Mouse (Mus musculus): ENCODE data around the gene Alpk3. TPM values are rescaled to one million over a fixed set of nuclear protein-coding genes. Genes with fewer than 3 reads are reported as not detected.
"Not testable (repeated sequence)": the region's sequence is repeated elsewhere in the genome, so short reads cannot be mapped to it uniquely, and the experiment has no call there.

The Alpk3 gene
- polyA plus RNA-seq, 1 experiment from 2014 or later, result 3.1 TPM

DNA sequence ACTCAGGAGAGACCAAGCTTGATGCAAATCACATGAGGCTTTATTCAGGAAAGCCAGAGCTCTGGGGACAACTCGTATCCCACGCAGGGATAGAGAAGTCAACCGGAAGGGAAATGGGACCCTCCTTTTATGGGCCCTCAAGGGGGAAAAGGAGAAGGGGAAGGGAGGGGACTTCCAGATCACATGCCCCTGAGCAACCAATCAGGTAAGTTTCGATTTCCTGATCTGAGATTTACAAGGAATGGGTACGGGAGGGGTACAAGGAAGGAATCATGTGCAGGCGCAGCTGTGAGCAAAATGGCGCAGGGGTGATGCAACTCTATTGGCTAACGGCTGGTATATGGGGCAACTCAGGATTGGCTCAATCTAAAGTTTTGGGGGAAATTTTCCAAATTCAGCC, 93.8 kb downstream of the Alpk3 start:
- Histone ChIP-seq H3K4me3 (replicated peaks) (no peak overlapping the region), H3K36me3 (no peaks in the 10 kb centered on the region), H3K27ac (replicated peaks) (no peak overlapping the region), H3K9me3 (replicated peaks) (no peaks in the 10 kb centered on the region), H3K4me1 (no peaks in the 10 kb centered on the region), H3K4me2 (replicated peaks) (no peak overlapping the region), H3K27me3 (no peaks in the 10 kb centered on the region), H3K9ac (no peak overlapping the region)
- no peak for ATAC-seq (ENCODE audit: insufficient number of reproducible peaks, low FRiP score, low TSS enrichment, low read depth)
- 95% methylated on average over 8 of the region's 8 CpGs for WGBS

- H3K4me1 ChIP-seq, result no peaks in the 10 kb centered on the region
- no peak overlapping the region for H3K27ac ChIP-seq (replicated peaks)
- no peak overlapping the region for H3K4me2 ChIP-seq (replicated peaks)
- no peaks in the 10 kb centered on the region for H3K27me3 ChIP-seq
- WGBS, result 93% methylated on average over 10 of the region's 10 CpGs
- no peak for ATAC-seq (ENCODE audit: insufficient number of reproducible peaks, low FRiP score, low TSS enrichment, low read depth)
- H3K9me3 ChIP-seq (replicated peaks), result no peaks in the 10 kb centered on the region
- H3K4me3 ChIP-seq (replicated peaks), result no peak overlapping the region
- H3K36me3 ChIP-seq, result no peaks in the 10 kb centered on the region
- no peak overlapping the region for H3K9ac ChIP-seq
These were observed 94.9 kb downstream of the Alpk3 start for GRCm38 (mm10) chr7:81152306-81152705.

DNA sequence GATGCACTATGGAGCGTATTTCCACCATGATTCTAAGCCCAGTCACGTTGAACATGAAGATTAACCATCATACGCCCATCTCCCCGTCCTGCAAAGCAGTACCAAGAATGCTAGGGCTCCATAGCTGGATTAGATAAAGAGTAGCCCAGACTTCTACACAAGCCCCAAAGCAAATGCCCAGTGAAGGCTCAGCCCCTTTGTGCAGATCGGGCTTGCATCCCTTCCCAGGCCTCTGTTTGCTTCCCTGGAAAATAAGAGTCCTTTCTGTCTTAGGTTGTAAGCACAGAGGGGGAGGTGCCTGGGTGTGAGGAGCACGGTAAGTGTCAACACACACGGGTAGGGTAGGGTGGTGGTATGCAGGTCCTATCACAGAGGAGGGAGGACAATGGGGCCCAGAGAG, 95.4 kb downstream of the Alpk3 start:
- Histone ChIP-seq H3K4me1 (no peaks in the 10 kb centered on the region), H3K27ac (replicated peaks) (no peak overlapping the region), H3K4me3 (replicated peaks) (no peak overlapping the region), H3K27me3 (no peaks in the 10 kb centered on the region), H3K9me3 (replicated peaks) (no peaks in the 10 kb centered on the region), H3K9ac (no peak overlapping the region), H3K4me2 (replicated peaks) (no peak overlapping the region), H3K36me3 (no peaks in the 10 kb centered on the region)
- no peak for ATAC-seq (ENCODE audit: insufficient number of reproducible peaks, low FRiP score, low TSS enrichment, low read depth)
- WGBS, result 79% methylated on average over 7 of the region's 7 CpGs

DNA sequence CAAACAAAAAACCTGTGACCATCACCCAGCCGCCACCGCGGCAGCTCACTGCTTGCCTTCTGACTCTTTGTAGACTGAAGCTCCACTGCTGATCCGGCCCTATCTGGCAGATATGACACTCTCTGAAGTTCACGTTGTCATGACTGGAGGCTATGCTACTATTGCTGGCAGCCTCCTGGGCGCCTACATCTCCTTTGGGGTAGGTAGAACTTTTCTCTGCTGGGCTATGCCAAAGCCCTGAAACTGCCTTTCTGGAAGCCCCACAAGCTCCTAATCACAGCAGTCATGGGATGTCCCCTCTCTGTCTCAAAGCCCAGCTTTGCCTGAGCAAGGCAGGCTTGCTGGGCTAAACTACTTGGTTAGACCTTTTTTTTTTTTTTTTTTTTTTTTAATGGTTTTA, 95.9 kb downstream of the Alpk3 start:
- no peak overlapping the region for H3K4me2 ChIP-seq (replicated peaks)
- no peak for ATAC-seq (ENCODE audit: insufficient number of reproducible peaks, low FRiP score, low TSS enrichment, low read depth)
- no peaks in the 10 kb centered on the region for H3K36me3 ChIP-seq
- H3K4me3 ChIP-seq (replicated peaks), result no peak overlapping the region
- H3K9ac ChIP-seq, result no peak overlapping the region
- no peaks in the 10 kb centered on the region for H3K9me3 ChIP-seq (replicated peaks)
- 81% methylated on average over 6 of the region's 6 CpGs for WGBS
- H3K27ac ChIP-seq (replicated peaks), result no peak overlapping the region
- H3K4me1 ChIP-seq, result no peaks in the 10 kb centered on the region
- no peaks in the 10 kb centered on the region for H3K27me3 ChIP-seq

GRCm38 (mm10) chr7:81154244-81154643, 96.8 kb downstream of the Alpk3 start:
- not testable (repeated sequence) for H3K9ac ChIP-seq; H3K27ac ChIP-seq (replicated peaks); H3K9me3 ChIP-seq (replicated peaks); H3K27me3 ChIP-seq; H3K4me3 ChIP-seq (replicated peaks); H3K4me2 ChIP-seq (replicated peaks); H3K36me3 ChIP-seq; H3K4me1 ChIP-seq; ATAC-seq (ENCODE audit: insufficient number of reproducible peaks, low FRiP score, low TSS enrichment, low read depth)

DNA sequence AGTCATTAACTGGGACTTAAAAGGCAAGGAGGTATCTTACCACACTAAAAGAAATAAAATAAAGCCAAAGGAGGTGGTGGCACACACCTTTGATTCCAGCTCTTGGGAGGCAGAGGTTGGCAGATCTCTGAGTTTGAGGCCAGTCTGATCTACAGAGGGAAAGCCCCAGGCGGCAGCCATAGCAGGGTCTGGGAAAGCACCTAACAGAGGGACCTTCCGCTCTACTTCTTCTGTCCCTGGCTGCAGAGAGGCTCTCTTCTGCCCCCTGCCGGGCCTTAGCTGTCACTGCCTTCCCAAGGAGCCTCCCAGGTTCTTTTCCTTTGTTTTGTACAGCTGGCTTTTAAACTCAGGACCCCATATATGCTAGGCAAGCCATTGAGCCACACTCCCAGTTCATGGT, 97.6 kb downstream of the Alpk3 start:
- Histone ChIP-seq H3K36me3 (no peaks in the 10 kb centered on the region), H3K4me2 (replicated peaks) (no peak overlapping the region), H3K4me3 (replicated peaks) (no peak overlapping the region), H3K4me1 (no peaks in the 10 kb centered on the region), H3K9me3 (replicated peaks) (no peaks in the 10 kb centered on the region), H3K9ac (no peak overlapping the region), H3K27ac (replicated peaks) (no peak overlapping the region), H3K27me3 (no peaks in the 10 kb centered on the region)
- ATAC-seq (ENCODE audit: insufficient number of reproducible peaks, low FRiP score, low TSS enrichment, low read depth), result no peak
- WGBS, result 0% methylated on average over 3 of the region's 3 CpGs

Other genes starting within 250 kb of the Alpk3 start
- 75.3 and 75.9 TPM in 2 replicates for gene Iqgap1, start 231.6 kb upstream of the Alpk3 start, polyA plus RNA-seq (2015; fragmentation: Nextera tagmentation; extraction: Ambion mirVana)
- gene Zscan2, start 196.7 kb upstream of the Alpk3 start, polyA plus RNA-seq (2015; fragmentation: Nextera tagmentation; extraction: Ambion mirVana), result 1.9 and 2.4 TPM in 2 replicates
- gene Wdr73, start 156.3 kb upstream of the Alpk3 start, polyA plus RNA-seq (2015; fragmentation: Nextera tagmentation; extraction: Ambion mirVana), result 28.6 and 29.4 TPM in 2 replicates
- gene Nmb, start 152.5 kb upstream of the Alpk3 start, polyA plus RNA-seq (2015; fragmentation: Nextera tagmentation; extraction: Ambion mirVana), result 8.4 and 9.0 TPM in 2 replicates
- gene Sec11a, start 109.8 kb upstream of the Alpk3 start, polyA plus RNA-seq (2015; fragmentation: Nextera tagmentation; extraction: Ambion mirVana), result 205 and 222 TPM in 2 replicates
- 11.8 and 12.4 TPM in 2 replicates for gene Zfp592, start 63.9 kb upstream of the Alpk3 start, polyA plus RNA-seq (2015; fragmentation: Nextera tagmentation; extraction: Ambion mirVana)
- 0.09 TPM in 1 of 2 replicates, not detected in the other for gene Slc28a1, start 57.2 kb downstream of the Alpk3 start, polyA plus RNA-seq (2015; fragmentation: Nextera tagmentation; extraction: Ambion mirVana)
- gene Pde8a, start 156.0 kb downstream of the Alpk3 start, polyA plus RNA-seq (2015; fragmentation: Nextera tagmentation; extraction: Ambion mirVana), result 6.4 and 7.3 TPM in 2 replicates

Measured in embryonic facial prominence, embryonic 15.5 days (tissue).